10 mouse cellular contexts compared by ENCODE assay signal in the genomic region with DNA sequence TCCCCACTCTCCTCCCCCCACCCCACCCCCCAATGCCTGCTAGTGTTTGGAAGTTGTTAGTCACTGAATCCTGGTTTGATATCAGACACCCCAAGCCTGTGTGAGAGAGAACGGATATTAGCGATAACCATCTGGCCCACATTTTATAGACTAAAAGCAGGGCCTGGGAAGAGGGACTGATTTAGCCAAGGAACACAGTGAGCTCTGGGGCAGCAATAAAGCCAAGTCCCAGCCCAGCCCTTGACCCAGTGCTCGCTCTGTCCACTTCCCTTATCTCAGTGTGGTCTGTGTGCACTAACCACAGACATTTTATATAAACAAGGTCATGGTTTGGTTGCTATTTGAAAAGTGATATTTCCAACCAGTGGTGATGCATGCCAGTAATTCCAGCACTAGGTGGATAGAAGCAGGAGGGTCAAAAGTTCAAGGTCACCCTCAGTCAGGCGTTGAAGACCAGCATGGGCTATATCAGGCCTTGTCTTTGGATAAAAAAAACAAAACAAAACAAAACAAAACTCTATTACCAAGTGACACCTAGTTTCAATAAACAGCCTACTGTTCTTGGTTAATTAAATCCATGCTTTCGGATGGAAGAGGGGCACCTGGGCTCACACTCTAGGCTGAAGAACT. TPM values are rescaled to one million over a fixed set of nuclear protein-coding genes. Genes with fewer than 3 reads are reported as not detected.
DNase-seq lines count a peak whose midpoint lies in the region; ATAC-seq and TF ChIP-seq lines count a peak whose summit lies in the region.
"Had no signal": no experiment of that assay in that cellular context is flagged by ENCODE, and none has a peak within 500 bp of the region (broad histone marks: within the 10 kb centered on the region; RNA-seq: fewer than 3 reads in every experiment).

No protein-coding gene starts in this region.

- H3K4me3 ChIP-seq in liver, adult 2 months (ENCODE audit: insufficient read depth, low read depth, low read length), result no peak overlapping the region
- no peak overlapping the region for H3K4me3 ChIP-seq in liver, embryonic 11.5 days (ENCODE audit: low read depth, low read length)
- H3K4me3 ChIP-seq in embryonic facial prominence, embryonic 13.5 days, result no peak overlapping the region
- no peak overlapping the region for H3K4me3 ChIP-seq in forebrain, embryonic 14.5 days (ENCODE audit: low read depth, low read length)
- H3K4me3 ChIP-seq in forebrain, embryonic 10.5 days, result no peak overlapping the region

- no peak for TF ChIP-seq CTCF in liver, adult 2 months (IDR thresholded peaks at IDR 0.05; ENCODE audit: low read depth, low read length)

- no peak overlapping the region for H3K27ac ChIP-seq in liver, adult 2 months (replicated peaks; ENCODE audit: insufficient read depth, low read depth, low read length)
- H3K27ac ChIP-seq in liver, embryonic 11.5 days (ENCODE audit: low read depth, low read length), result no peak overlapping the region
- H3K27ac ChIP-seq in embryonic facial prominence, embryonic 13.5 days, result no peak overlapping the region
- no peak overlapping the region for H3K27ac ChIP-seq in forebrain, embryonic 14.5 days (ENCODE audit: low read depth, low read length)
- H3K27ac ChIP-seq in forebrain, embryonic 10.5 days, result no peak overlapping the region

- no peaks in the 10 kb centered on the region for H3K27me3 ChIP-seq in liver, adult 2 months (ENCODE audit: control insufficient read depth, insufficient read depth, low read length)
- H3K27me3 ChIP-seq in liver, embryonic 11.5 days (replicated peaks; ENCODE audit: control insufficient read depth, insufficient read depth, low read length), result no peaks in the 10 kb centered on the region
- H3K27me3 ChIP-seq in embryonic facial prominence, embryonic 13.5 days, result no peaks in the 10 kb centered on the region
- no peaks in the 10 kb centered on the region for H3K27me3 ChIP-seq in forebrain, embryonic 14.5 days (replicated peaks; ENCODE audit: control insufficient read depth, insufficient read depth, low read length)
- H3K27me3 ChIP-seq in forebrain, embryonic 10.5 days (ENCODE audit: poor library complexity, severe bottlenecking), result no peaks in the 10 kb centered on the region

- TF ChIP-seq POLR2A in liver, adult 2 months (IDR thresholded peaks at IDR 0.05; ENCODE audit: extremely low read depth, insufficient read depth, low read length), result no peak

- H3K9ac ChIP-seq in liver, adult 2 months (ENCODE audit: low read depth, low read length), result no peak overlapping the region
- H3K9ac ChIP-seq in liver, embryonic 11.5 days (ENCODE audit: low read depth, low read length), result no peak overlapping the region
- no peak overlapping the region for H3K9ac ChIP-seq in embryonic facial prominence, embryonic 13.5 days
- H3K9ac ChIP-seq in forebrain, embryonic 14.5 days (ENCODE audit: low read length), result no peak overlapping the region

- 31% methylated on average over 5 of the region's 5 CpGs for WGBS in liver, adult 2 months
- 59% methylated on average over 5 of the region's 5 CpGs for WGBS in liver, embryonic 11.5 days
- 37% methylated on average over 5 of the region's 5 CpGs for WGBS in embryonic facial prominence, embryonic 13.5 days
- WGBS in forebrain, embryonic 14.5 days, result 82% methylated on average over 5 of the region's 5 CpGs
- 71% methylated on average over 5 of the region's 5 CpGs for WGBS in forebrain, embryonic 10.5 days

- DNase-seq in liver, adult 2 months (ENCODE audit: extremely low read depth, low read depth, low spot score), result peak; percentile 85
- no peak for DNase-seq in liver, embryonic 11.5 days (ENCODE audit: low spot score)
- peak; percentile 58 for DNase-seq in MN1 (ENCODE audit: low spot score)
- no peak for DNase-seq in forebrain, embryonic 14.5 days (ENCODE audit: low spot score)
- DNase-seq in forebrain, embryonic 10.5 days (ENCODE audit: extremely low spot score, low spot score), result no peak
- no peak for DNase-seq in heart, postnatal 36 days
- DNase-seq: cerebellum, adult 9-10 months had no signal

- no peaks in the 10 kb centered on the region for H3K36me3 ChIP-seq in liver, adult 2 months (ENCODE audit: control insufficient read depth, insufficient read depth, low read length)
- no peaks in the 10 kb centered on the region for H3K36me3 ChIP-seq in liver, embryonic 11.5 days (ENCODE audit: control insufficient read depth, insufficient read depth, low read length)
- H3K36me3 ChIP-seq in embryonic facial prominence, embryonic 13.5 days, result no peaks in the 10 kb centered on the region
- H3K36me3 ChIP-seq in forebrain, embryonic 14.5 days (ENCODE audit: control insufficient read depth, insufficient read depth, low read length), result no peaks in the 10 kb centered on the region
- no peaks in the 10 kb centered on the region for H3K36me3 ChIP-seq in forebrain, embryonic 10.5 days (replicated peaks)

- no peak overlapping the region for H3K4me2 ChIP-seq in liver, embryonic 11.5 days
- no peak overlapping the region for H3K4me2 ChIP-seq in embryonic facial prominence, embryonic 13.5 days
- H3K4me2 ChIP-seq in forebrain, embryonic 14.5 days (ENCODE audit: low read length), result no peak overlapping the region

- intact Hi-C loops in heart, postnatal 36 days (cut with DNase I), result no loop called here

- H3K4me1 ChIP-seq in liver, adult 2 months (ENCODE audit: control insufficient read depth, insufficient read depth, low read length), result peaks cover 9% of the 10 kb centered on the region
- H3K4me1 ChIP-seq in liver, embryonic 11.5 days (replicated peaks; ENCODE audit: control insufficient read depth, insufficient read depth, low read length), result peaks cover 3% of the 10 kb centered on the region; the same call in 1 of the 2 replicates
- H3K4me1 ChIP-seq in embryonic facial prominence, embryonic 13.5 days, result peaks cover 16% of the 10 kb centered on the region
- H3K4me1 ChIP-seq in forebrain, embryonic 14.5 days (ENCODE audit: control insufficient read depth, insufficient read depth, low read length), result no peaks in the 10 kb centered on the region
- no peaks in the 10 kb centered on the region for H3K4me1 ChIP-seq in forebrain, embryonic 10.5 days

- no peaks in the 10 kb centered on the region for H3K79me2 ChIP-seq in liver, adult 2 months (ENCODE audit: control insufficient read depth, insufficient read depth, low read length)

- no peaks in the 10 kb centered on the region for H3K9me3 ChIP-seq in liver, embryonic 11.5 days (ENCODE audit: control insufficient read depth, low read length)
- no peaks in the 10 kb centered on the region for H3K9me3 ChIP-seq in embryonic facial prominence, embryonic 13.5 days
- H3K9me3 ChIP-seq in forebrain, embryonic 14.5 days (replicated peaks; ENCODE audit: control insufficient read depth, low read length), result no peaks in the 10 kb centered on the region
- H3K9me3 ChIP-seq in forebrain, embryonic 10.5 days, result no peaks in the 10 kb centered on the region

- ATAC-seq in liver, embryonic 11.5 days (replicated peaks; ENCODE audit: low FRiP score), result no peak
- ATAC-seq in embryonic facial prominence, embryonic 13.5 days (ENCODE audit: insufficient number of reproducible peaks, insufficient read depth, low FRiP score, low TSS enrichment, low read depth), result 0 out of 2 replicates have a peak, but pooled peaks have one; percentile 7
- ATAC-seq in megakaryocyte, adult 5-6 weeks (ENCODE audit: poor library complexity, severe bottlenecking), result peak; percentile 43; the same call in 1 of the 2 replicates
- no peak for ATAC-seq in forebrain, embryonic 14.5 days

RNA-seq across cellular contexts. Expression of gene Ermp1, which starts 18.9 kb away (rescaled TPM):
- 15.6 and 16.3 TPM in 2 replicates for total RNA-seq in liver, adult 2 months (2014; rRNA removed)
- polyA plus RNA-seq in liver, adult 2 months (2012; rRNA removed), result 8.5 and 10.4 TPM in 2 replicates
- 15.9 and 18.6 TPM in 2 replicates for polyA plus RNA-seq in liver, embryonic 11.5 days (2014; fragmentation: Nextera tagmentation; extraction: Ambion mirVana)
- 18.5 and 21.9 TPM in 2 replicates for polyA plus RNA-seq in embryonic facial prominence, embryonic 13.5 days (2015; fragmentation: Nextera tagmentation; extraction: Ambion mirVana)
- 17.5 and 18.6 TPM in 2 replicates for total RNA-seq in megakaryocyte, adult 5-6 weeks (2015)
- total RNA-seq in megakaryocyte, adult 5-6 weeks (2017), result 24.0 and 25.9 TPM in 2 replicates
- polyA plus RNA-seq in forebrain, embryonic 14.5 days (2014; fragmentation: Nextera tagmentation; extraction: Ambion mirVana), result 5.2 and 5.3 TPM in 2 replicates
- 17.1 and 17.6 TPM in 2 replicates for polyA plus RNA-seq in forebrain, embryonic 10.5 days (2016; fragmentation: Nextera tagmentation; extraction: Ambion mirVana)
- 1 to 10 TPM; 8.2 to 8.6 TPM for total RNA-seq in heart, postnatal 36 days (2021)

RNA-seq across cellular contexts. Expression of gene Mlana, which starts 30.5 kb away (rescaled TPM):
- total RNA-seq in liver, adult 2 months (2014; rRNA removed), result not detected in 2 replicates
- polyA plus RNA-seq in liver, adult 2 months (2012; rRNA removed), result not detected in 2 replicates
- not detected in 2 replicates for polyA plus RNA-seq in liver, embryonic 11.5 days (2014; fragmentation: Nextera tagmentation; extraction: Ambion mirVana)
- 1.4 and 1.7 TPM in 2 replicates for polyA plus RNA-seq in embryonic facial prominence, embryonic 13.5 days (2015; fragmentation: Nextera tagmentation; extraction: Ambion mirVana)
- not detected in 2 replicates for total RNA-seq in megakaryocyte, adult 5-6 weeks (2015)
- not detected in 2 replicates for total RNA-seq in megakaryocyte, adult 5-6 weeks (2017)
- not detected in 2 replicates for polyA plus RNA-seq in forebrain, embryonic 14.5 days (2014; fragmentation: Nextera tagmentation; extraction: Ambion mirVana)
- 0.21 and 0.22 TPM in 2 replicates for polyA plus RNA-seq in forebrain, embryonic 10.5 days (2016; fragmentation: Nextera tagmentation; extraction: Ambion mirVana)
- total RNA-seq in heart, postnatal 36 days (2021), result 1 to 10 TPM in 1 of 2 experiments, not detected in 1; 1.2 TPM
- polyA plus RNA-seq: limb, embryonic 11.5 days had no signal

Comparison
In these comparisons a context has a peak if more than half of its experiments do, and no peak if none do; other contexts are left out.
1. DNase-seq: peak in liver, adult 2 months (single experiment) and MN1 (single experiment); none in liver, embryonic 11.5 days (single experiment), forebrain, embryonic 14.5 days (single experiment), forebrain, embryonic 10.5 days (single experiment) and heart, postnatal 36 days (0 of 2).
2. ATAC-seq: peak in embryonic facial prominence, embryonic 13.5 days (single experiment) and megakaryocyte, adult 5-6 weeks (single experiment); none in liver, embryonic 11.5 days (single experiment) and forebrain, embryonic 14.5 days (single experiment).